Mouse (Mus musculus): Measurements from ENCODE around the gene Phldb2.

Gene Phldb2

DNA sequence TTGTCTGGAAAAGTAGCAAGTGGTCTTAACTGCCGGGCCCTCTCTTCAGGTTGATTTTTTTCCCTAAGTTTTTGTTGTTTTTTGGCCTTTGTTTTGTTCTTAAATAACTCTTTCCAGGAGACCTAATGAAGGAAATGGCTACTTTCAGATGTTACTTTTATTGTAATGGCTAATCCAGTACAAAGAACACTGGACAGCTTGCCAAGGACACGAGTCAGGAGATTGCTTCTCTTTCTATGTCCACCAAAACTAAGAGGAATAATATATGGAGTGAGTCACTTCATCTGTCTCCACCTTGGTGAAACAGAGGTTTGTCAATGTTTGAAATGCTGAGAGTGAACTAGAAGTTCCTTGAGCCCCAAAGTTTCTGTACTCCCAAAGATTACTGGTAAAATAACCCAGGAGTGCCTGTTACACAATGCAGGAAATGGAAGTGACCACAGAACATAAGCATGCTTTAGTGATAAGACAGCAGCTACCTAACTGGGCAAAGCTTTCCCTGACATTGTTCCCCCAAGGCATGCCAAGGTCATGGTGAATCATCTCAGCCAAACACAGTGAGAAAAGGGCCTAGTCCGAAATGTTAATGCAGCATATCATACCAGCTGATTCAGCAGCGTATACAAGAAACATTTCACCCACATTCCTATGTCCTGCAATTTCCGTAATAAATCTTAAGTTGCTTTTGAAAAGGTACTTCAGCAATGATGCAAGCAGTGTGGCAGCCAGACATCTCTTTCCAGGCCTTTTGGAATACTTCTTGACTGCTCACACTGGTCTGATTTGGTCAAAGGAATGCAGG, 115.7 kb downstream of the Phldb2 start:
- DNase-seq = no peak

DNA sequence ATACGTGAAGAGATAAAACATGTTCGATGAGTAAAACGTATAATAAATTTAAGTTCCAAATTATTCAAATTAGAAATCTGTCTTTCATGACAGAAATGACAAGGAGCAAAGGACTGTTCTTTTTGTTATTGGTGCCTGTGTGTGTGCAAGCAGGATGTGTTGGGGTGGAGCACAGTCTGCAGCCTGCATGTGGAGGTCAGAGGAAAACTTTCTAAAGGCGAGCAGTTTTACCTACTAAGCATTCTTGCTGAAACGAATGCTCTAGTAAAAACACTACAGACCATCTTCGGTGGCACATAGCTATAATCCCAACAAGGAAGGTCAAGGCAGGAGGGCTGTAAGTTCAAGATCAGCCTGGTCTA, 120.7 kb downstream of the Phldb2 start:
- DNase-seq = no peak

DNA sequence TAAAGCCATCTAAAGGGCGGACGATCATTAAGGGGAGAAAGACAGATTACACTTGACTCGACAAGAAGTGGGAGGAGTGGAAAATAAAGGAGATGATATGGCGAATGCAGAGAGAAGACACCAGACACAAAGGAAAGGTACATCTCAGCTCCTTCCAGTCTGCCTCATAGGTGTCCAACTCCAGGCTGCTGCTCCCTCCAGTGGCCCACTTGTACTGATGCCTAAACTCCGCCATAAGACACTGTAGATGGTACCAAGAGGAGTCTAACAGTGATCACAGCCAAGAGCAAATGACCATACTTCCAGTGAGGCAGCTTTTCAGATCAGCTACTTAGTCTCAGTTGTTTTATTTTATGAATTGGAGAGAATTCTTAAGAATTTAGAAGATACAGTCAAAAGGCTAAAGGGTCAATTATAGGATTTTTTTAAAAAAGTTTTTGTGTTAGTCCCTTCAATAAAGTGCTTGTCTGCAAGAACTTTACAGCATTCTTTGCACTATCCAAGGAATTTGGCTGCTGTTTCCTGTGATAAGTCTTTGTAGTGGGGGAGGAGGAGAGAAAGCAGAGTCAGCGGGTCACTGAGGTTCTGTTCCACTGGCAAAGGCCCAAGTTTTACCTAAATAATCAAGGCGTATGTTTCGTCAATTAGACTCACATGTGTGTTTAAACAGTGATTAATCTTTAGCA, 121.2 kb downstream of the Phldb2 start:
- no peak for DNase-seq

DNA sequence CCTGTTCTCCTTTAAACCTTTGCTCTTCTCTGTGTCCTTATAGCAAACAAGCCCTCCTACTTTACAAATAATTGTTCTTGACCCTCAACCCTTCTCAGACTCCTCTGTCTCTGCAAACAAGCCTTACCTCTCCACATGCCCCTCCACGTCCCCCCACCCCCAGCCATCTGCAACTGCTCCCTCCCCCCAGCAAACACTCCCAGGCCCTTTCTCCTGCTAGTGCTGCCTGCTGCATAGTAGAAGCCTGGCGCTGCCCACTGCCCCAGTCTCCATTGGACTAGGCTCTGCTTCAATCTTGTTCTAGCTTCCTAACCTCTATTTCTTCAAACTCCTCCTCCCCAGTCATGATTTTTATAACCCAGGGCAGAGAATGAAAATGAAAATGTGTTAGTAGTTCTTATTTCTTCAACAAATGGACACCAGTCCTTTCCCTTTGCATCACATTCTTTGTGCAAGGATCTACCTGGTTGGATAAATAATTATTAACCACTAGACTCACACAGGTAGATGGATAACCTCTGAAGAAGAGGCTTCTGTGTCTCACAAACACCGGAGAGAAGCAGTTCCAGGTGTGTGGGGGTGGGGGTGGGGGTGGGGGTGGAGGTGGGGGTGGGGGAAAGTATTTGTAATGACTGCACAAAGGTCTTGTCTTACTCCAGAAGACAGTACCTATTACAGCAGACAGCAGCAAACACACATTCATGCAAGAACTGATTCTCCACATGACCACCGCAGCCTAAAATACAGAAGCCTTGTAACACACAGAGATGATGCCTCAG, 122.1 kb downstream of the Phldb2 start:
- DNase-seq = no peak

DNA sequence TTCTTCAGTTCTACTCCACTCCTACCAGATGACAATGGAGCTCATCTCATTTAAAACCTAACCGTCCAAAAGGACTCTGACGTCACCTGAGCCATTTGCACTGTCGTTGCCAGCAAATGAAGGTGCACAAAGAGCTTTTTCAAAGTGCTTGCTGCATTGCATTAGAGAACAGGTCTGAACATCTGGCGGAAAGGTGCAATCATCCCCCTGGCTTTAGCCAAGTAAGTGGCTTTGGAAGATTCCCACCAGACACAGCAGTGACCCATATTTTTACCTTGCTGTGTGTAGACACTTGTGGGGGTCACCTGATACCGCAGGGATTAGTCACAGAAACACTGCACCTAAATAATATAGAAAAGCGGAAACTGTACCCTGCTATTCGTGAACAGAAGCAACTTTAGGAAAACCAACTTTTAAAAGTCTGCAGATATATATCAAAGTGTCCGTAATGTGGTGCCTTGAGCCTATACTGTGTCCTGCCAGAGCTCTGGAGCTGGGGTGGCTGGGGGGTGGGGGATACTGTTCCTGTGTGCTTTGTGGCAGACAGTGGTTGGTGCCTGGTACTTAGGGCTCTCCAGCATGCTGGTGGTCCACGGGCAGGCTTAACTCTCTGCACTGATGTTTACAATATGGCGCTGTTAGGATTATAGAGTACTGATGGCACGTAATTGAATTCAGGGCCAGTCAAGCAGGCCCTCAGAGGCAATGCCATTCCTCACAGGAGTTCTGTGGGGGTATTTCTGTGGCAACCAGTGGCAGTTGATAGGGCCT, 123.1 kb downstream of the Phldb2 start:
- DNase-seq = no peak

DNA sequence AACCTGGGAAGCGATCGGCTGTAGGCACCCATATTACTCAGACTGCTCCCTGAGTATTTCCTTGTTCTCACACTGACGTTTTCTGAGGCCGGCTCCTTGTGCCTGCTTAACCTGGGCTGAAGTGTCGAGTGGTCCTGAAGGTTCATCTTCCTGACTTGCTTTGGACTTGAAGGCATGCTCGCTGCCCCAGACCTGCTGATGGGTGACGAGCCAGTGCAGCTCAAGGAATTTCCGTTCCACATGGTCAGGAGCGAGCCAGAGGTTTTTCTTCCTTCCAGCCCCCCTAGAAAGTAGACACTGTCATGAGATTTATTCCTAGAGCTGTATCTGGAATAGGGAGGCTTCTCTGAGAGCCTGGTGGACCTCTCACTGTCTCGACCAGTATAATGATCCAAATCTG, 128.1 kb downstream of the Phldb2 start:
- no peak for DNase-seq

DNA sequence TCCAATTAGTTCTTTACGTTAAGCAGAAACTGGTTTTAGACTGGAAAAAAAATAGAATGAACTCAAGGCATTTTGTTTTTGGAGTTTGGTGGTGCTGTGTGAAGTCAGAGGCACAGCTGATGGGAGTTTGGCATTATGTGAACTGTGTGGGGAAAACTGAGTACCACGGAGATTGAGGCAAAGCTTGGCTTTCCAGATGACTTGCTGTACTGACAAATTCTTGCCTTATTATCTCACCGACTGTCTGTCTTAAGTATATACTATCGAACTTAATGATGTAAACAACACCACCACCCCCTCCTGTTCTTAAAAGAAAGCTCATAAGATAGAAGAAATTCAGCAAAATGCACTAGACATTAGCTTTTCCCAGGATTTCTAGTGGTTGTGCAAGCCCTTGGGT, 129.4 kb downstream of the Phldb2 start:
- no peak for DNase-seq

DNA sequence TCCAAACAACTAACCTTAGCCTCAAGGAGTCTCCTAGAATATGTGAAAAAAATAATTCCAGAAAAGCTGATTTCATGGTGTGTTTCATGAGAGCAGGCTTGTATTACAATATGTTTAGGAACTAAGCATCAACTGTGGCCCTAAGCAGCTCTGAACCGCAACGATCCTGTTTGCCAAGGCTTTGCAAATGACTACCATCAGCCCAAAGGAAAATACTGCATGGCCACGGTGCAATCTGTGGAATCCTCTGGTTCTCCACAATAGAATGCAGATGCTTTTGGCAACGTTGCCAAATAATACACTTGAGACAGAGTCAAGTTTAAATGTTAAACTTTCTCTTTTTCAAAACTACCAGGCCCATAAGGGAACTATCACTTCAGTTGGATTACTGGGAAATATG, 133.5 kb downstream of the Phldb2 start:
- DNase-seq = no peak

DNA sequence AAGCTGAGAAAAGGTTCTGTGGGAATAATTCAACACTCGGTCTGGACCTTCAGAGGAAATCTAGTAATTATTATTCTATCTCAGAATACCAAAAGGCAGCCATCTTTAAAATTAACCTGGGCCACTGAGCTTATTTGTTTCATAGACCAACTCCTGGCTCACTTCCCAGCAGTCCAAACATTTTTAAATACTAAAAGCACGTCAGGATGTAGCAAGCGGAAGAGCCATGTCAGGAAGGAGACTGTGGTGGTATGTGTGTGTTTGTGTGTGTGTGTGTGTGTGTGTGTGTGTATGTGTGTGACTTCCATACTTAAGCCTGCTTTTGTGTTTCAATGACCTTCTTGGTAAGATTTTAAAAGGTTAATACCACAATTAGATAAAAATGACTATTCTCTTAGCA, 135.6 kb downstream of the Phldb2 start:
- DNase-seq = no peak

DNA sequence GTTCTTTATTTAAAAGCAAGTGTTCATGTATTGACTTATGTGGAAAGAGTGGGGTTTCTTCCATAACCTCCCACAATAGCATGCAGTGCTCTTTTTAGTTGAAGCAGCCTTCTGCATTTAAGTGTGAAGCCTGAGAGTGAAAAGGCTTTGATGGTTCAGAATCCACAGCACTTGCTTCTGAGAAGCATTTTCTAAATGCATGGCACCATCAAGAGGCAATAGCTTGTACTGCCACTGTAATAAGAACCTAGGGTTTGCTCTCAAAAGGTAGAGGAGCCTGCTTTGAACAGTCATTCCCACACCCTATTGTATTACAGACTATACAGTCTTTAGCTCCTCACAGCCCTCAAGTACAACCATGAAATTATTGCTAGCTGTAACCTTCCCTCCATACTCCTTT, 136.7 kb downstream of the Phldb2 start:
- peak; percentile 26 for DNase-seq

DNA sequence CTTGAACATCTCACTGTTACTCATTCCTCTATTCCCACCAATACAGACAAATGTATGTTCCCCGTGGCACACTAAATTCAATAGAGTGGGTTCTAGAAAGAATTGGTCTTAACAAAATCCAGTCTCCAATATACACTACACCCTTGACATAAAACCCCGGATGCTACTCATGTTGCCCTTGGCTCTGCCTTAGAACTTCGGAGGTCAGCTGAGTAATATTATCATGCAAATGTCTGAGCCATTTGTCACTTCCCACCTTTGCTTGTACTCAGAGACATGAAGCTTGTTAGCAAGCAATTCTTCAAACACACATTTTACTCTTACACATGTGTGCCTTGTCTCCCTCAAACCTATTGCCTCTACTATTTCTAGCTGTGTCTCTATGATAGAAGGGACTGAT, 138.8 kb downstream of the Phldb2 start:
- DNase-seq = no peak

DNA sequence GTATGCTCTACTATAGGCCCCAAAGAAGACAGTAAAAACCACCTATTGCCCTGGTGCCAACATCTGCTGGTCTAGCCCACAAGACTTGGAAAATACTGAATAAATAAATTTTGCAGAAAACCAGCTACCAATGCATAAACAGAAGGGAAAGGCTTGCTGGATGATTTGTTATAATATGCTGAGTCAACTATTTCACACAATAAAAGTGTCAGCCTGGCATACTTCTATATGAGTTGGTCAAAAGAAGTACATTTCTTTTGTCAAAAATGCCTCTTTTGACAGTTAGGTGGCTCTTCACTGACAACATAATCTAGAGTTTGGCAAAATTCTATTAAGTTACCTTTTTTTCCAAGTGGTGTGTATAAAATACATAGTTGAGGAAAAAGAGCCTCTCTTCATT, 141.6 kb downstream of the Phldb2 start:
- DNase-seq = no peak

DNA sequence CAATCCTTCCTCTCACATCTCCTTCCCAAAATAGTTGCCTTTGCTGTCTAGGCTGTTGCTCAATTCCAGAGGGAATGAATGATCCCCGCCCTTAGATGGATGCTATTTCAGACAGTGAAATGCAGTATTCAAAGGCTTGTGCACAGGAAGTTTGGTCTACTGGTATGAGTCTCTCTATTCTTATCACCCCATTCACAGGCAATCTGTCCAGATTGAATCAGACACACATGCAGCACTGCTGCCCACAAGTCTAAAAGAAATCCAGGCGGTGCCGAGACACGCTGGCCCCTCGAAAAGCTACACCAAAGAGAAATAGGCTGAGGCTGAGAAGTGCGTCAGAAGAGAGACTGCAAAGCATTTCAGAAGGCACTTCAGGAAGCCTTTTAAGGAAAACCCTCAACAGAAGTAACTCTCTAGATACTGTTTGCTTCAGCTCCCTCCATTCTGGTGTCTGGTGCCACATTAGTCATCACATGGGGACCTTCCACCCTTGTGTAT, 142.5 kb downstream of the Phldb2 start:
- DNase-seq = no peak

DNA sequence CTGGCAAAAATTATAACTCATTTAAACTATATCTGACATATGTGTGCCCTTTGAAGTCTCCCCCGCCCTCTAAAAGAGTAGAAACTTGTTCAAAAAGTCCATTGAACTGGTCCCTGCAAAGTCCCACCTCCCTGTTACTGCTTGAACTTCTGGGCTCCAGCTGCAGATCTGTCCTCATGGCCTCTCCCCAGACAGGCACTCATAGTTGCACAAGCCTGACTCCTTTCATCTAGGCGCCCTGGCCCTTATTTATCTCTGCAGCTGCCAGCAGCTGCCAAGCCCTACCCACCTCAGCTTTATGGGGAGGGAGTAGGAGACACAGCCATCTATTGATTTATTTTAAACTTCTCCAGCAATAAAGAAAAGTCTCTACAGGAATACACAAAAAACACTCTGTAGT, 143.2 kb downstream of the Phldb2 start:
- DNase-seq = no peak

DNA sequence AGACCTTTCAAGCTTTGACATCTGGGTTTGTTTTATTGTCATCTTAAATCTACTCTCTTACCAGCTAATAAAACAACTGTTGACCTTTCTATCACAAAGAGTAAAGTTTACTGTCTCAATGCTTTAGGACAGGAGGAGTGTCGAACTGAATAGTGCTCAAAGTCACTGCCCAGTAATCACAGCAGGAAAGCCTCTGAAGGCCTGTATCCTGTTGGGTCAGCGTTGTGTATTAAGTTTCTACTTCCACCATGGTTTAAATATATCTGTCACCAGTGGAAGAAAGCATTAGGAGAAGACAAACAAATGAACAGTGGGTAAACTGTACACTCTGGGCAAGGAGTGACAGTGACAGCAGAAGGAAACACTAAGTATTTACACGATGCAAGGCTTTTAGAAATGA, 148.7 kb downstream of the Phldb2 start:
- no peak for DNase-seq

DNA sequence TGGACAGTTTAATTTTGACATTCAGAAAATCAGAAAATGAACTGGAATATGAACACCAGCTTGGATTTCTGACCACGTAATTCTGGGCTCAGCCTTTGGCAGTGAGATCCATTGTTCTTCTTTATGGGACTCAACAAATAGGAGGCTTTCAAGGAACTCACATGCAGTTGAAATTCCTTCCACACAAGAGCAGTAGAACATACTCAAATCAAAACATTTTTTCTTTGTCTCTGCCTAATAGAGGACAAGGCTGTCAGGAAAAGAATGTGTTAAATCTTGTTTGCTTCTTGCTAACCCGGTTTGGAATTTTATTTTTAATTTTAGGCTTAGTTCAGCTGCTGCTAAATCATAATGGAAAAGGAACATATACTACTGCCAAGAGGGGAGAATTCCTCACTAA, 153.0 kb downstream of the Phldb2 start:
- no peak for DNase-seq

DNA sequence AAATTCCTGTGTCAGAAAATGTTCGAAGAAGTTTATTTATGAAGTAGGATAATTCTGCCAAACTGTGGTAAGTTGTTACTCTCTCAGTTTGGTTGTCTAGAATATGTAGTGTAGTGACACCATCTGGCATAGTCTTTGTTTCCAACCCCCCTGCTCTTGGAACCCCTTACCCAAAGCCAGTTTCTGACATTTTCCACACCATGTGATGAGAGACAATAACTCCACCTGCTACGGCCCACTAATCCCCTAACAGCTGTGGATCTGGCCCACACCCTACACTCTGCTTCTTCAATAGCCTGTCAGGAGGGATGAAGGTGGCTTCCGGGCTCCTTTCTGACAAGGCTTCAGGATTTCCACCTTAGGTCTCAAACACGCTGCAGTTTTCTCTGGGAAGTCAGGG, 154.2 kb downstream of the Phldb2 start:
- DNase-seq = no peak

DNA sequence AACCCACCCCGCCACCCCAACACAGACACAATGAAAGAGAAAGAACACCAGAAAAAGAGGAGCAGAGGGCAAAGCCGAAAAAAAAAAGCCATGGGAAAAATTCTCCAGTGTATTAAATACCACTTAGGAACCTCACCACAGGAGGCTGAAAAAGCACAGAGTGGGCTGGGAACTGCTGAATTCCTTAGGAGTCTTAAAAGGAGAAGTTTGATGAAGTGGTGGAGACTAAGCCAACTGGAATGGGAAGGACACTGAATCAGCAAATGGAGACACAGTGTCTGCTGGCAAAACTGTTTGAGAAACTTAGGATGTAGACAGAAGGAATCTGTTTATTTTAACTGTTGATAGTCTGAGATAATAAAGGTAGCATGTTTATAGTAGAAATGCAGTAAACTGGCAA, 154.8 kb downstream of the Phldb2 start:
- DNase-seq = no peak

DNA sequence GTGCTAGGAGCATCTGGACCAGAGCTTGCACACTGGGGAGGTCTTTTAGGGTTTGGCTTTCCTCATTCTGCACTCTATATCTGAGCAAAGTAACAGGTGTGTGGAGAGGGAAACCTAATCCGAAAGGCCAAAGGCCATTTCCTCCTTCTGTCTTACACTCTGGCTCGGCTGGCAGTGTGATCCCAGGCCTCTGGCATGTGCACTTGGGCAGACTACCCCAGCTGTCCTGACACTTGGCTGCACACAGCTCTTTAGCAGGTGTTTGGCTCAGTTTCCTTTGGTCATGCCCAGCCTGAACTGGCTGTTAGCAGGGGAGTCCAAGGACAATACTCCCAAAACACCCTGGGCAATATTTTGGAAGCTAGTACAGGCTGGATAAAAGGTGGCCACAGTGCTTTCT, 156.6 kb downstream of the Phldb2 start:
- DNase-seq = no peak

DNA sequence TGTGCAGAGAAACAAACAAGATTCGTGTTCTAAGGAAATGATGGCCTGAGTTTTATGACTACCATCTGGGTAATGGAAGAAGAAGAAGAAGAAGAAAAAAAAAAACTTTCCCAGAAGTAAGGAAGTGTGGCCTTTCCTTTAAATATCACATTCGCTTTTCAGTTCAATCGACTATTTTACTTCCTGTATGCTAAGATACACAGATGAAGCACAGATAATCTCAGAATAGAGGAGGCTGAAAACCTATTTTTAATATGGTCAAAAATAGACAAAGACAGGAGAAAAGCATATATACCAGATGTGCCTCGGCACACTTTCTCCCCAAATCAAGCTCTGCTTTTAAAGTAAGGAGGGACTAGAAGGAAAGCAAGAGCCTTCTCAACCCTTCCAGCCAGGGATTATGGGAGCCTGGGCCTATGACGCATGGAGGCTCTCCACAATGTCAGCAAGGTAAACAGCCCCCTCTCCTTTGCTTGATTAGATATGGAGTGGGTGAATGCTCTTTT, 158.2 kb downstream of the Phldb2 start:
- no peak for DNase-seq

DNA sequence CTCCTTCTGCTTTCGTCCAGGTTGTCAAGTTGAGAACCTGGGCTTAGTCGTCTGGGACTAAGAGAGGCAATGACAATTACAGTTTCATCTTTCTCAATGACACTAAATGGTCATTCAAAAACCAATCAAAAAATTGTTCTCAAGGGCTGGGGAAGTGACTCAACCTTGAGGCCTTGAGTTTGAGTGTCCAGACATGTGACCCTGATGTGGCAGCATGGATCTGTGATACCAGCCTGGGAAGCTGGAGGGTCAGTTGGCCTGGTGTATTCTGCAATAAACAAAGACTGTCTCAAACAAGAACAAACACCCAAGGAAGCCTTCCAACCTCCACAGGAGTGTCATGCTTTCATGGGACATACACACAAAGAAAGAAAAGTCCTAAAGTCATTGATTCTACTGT, 160.6 kb downstream of the Phldb2 start:
- DNase-seq = no peak

DNA sequence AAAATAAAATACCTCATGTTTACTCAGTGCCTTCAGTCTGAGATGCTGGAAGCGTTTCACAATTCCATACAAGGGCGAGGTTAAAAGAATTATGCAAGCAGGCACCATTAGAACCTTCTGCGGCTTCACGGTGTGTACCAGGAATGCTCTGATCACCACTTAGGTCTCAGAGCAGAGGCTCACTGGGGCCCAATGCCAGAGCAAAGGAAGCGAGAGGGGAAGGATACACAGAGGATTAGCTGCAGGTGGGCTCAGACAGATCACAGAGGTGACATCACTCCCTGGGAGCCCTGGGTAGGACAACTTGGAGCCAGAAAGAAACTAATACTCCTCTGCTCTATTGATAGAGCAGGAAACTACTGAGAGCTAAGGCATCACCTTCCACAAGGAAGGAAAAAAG, 162.1 kb downstream of the Phldb2 start:
- DNase-seq = peak; percentile 44

DNA sequence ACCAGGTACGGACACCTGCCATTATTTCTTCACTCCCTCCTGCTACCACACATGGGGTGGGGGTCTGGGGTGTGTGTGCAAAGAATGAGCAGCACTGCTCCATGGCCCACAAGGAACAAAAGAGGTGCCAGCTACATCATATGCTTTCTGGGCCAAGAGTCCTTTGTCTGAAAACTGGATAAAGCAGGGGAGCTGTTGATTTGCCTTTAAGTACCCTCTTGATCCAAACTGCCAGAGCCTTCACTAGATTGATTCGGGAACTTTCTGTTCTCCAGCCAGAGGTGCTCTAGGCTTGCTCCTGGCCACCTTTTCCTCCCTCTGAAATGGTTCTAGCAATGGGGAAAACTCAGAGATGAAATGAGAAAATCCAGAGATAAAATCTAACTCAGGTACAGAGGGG, 164.1 kb downstream of the Phldb2 start:
- DNase-seq = no peak

Measured in cerebellum, adult 9-11 months (tissue).